ENCODE assay signal across 20 mouse cellular contexts in the genomic region with DNA sequence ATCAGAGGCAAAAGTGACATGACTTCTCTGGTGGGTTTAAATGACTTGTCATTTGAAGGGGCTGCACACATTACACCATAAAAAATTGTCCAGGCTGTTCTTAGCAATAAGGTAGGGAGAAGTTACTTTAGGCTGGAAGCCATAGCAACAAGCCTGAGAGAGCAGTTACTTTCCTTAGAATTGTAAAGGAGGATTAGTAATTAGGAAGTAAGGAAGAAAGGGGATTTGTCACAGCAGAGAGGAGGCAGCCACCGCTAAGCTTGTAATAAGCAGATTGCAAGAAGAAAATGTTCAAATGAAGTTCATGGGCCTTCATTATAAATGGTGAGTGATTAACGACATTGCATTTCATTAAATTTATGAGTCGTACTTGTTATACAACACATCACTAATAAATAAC.
DNase-seq lines count a peak whose midpoint lies in the region; ATAC-seq and TF ChIP-seq lines count a peak whose summit lies in the region.
"Had no signal": no experiment of that assay in that cellular context is flagged by ENCODE, and none has a peak within 500 bp of the region (broad histone marks: within the 10 kb centered on the region; RNA-seq: fewer than 3 reads in every experiment).

No protein-coding gene starts in this region.

- no peak overlapping the region for H3K27ac ChIP-seq in forebrain, postnatal 0 days (ENCODE audit: low read depth, low read length)
- no peak overlapping the region for H3K27ac ChIP-seq in forebrain, embryonic 10.5 days
- H3K27ac ChIP-seq in midbrain, embryonic 14.5 days (replicated peaks; ENCODE audit: low read depth, low read length), result no peak overlapping the region
- H3K27ac ChIP-seq: embryonic facial prominence, embryonic 12.5 days; forebrain, embryonic 15.5 days; heart, embryonic 13.5 days; hindbrain, embryonic 12.5 days; intestine, embryonic 15.5 days had no signal

- intact Hi-C loops in heart, postnatal 10 days (cut with DNase I), result no loop called here

- H3K4me2 ChIP-seq in forebrain, postnatal 0 days (ENCODE audit: low read depth), result no peak overlapping the region
- no peak overlapping the region for H3K4me2 ChIP-seq in midbrain, embryonic 14.5 days (ENCODE audit: low read length)
- H3K4me2 ChIP-seq: embryonic facial prominence, embryonic 12.5 days; forebrain, embryonic 15.5 days; heart, embryonic 13.5 days; hindbrain, embryonic 12.5 days; intestine, embryonic 15.5 days had no signal

- no peaks in the 10 kb centered on the region for H3K36me3 ChIP-seq in forebrain, postnatal 0 days (ENCODE audit: insufficient read depth)
- H3K36me3 ChIP-seq in forebrain, embryonic 10.5 days (replicated peaks), result no peaks in the 10 kb centered on the region
- H3K36me3 ChIP-seq in midbrain, embryonic 14.5 days (ENCODE audit: control insufficient read depth, insufficient read depth, low read length), result no peaks in the 10 kb centered on the region
- H3K36me3 ChIP-seq: embryonic facial prominence, embryonic 12.5 days; forebrain, embryonic 15.5 days; heart, embryonic 13.5 days; hindbrain, embryonic 12.5 days; intestine, embryonic 15.5 days had no signal

- 12% methylated on average over 3 of the region's 3 CpGs for WGBS in forebrain, postnatal 0 days
- 16% methylated on average over 3 of the region's 3 CpGs for WGBS in forebrain, embryonic 10.5 days
- 16% methylated on average over 3 of the region's 3 CpGs for WGBS in midbrain, embryonic 14.5 days

- no peak overlapping the region for H3K4me3 ChIP-seq in forebrain, postnatal 0 days (ENCODE audit: low read depth, low read length)
- no peak overlapping the region for H3K4me3 ChIP-seq in forebrain, embryonic 10.5 days
- H3K4me3 ChIP-seq in midbrain, embryonic 14.5 days (replicated peaks; ENCODE audit: low read depth, low read length), result no peak overlapping the region
- H3K4me3 ChIP-seq: embryonic facial prominence, embryonic 12.5 days; forebrain, embryonic 15.5 days; heart, embryonic 13.5 days; hindbrain, embryonic 12.5 days; intestine, embryonic 15.5 days had no signal

- ATAC-seq in forebrain, postnatal 0 days, result peak; percentile 20; the same call in 1 of the 2 replicates
- ATAC-seq in midbrain, embryonic 14.5 days (ENCODE audit: low FRiP score, low TSS enrichment), result no peak
- ATAC-seq: activated CD4-positive, CD25-positive, alpha-beta regulatory T cell, adult 4 months; forebrain, embryonic 15.5 days; Patski had no signal

- no peak for TF ChIP-seq POLR2A in brain, embryonic 14.5 days (IDR thresholded peaks at IDR 0.05; ENCODE audit: borderline replicate concordance, extremely low read depth, insufficient read depth, insufficient read length, poor library complexity, severe bottlenecking)

- no peak for DNase-seq in forebrain, postnatal 0 days
- DNase-seq in forebrain, embryonic 10.5 days (ENCODE audit: extremely low spot score, low spot score), result no peak
- peak; percentile 57 for DNase-seq in brain, embryonic 14.5 days (ENCODE audit: low read depth)
- DNase-seq in midbrain, embryonic 14.5 days, result peak; percentile 43
- peak; percentile 17 for DNase-seq in telencephalon, adult 2 months (ENCODE audit: low read depth, low spot score)
- no peak for DNase-seq in heart, adult 18-20 months
- no peak for DNase-seq in heart, postnatal 10 days
- DNase-seq: adrenal gland, postnatal 14 days; cerebellum, adult 11 months; cerebellum, adult 8-10 months; gastrocnemius, postnatal 14 days; heart, postnatal 4 days had no signal

- no peak for TF ChIP-seq CTCF in forebrain, postnatal 0 days (IDR thresholded peaks at IDR 0.05; ENCODE audit: low read depth)
- TF ChIP-seq CTCF in brain, embryonic 14.5 days (IDR thresholded peaks at IDR 0.05; ENCODE audit: borderline replicate concordance, extremely low read depth, insufficient read depth, insufficient read length), result no peak

- H3K4me1 ChIP-seq in forebrain, postnatal 0 days (ENCODE audit: insufficient read depth), result no peaks in the 10 kb centered on the region
- H3K4me1 ChIP-seq in forebrain, embryonic 10.5 days, result peaks cover 14% of the 10 kb centered on the region
- H3K4me1 ChIP-seq in midbrain, embryonic 14.5 days (ENCODE audit: control insufficient read depth, insufficient read depth, low read length), result 0 out of 2 replicates have a peak, but pooled peaks cover 6% of the 10 kb centered on the region
- H3K4me1 ChIP-seq: embryonic facial prominence, embryonic 12.5 days; heart, embryonic 13.5 days; hindbrain, embryonic 12.5 days; intestine, embryonic 15.5 days had no signal

- H3K9ac ChIP-seq in forebrain, postnatal 0 days, result no peak overlapping the region
- no peak overlapping the region for H3K9ac ChIP-seq in midbrain, embryonic 14.5 days (replicated peaks; ENCODE audit: low read length)
- H3K9ac ChIP-seq: embryonic facial prominence, embryonic 12.5 days; forebrain, embryonic 15.5 days; heart, embryonic 13.5 days; hindbrain, embryonic 12.5 days; intestine, embryonic 15.5 days had no signal

- no peaks in the 10 kb centered on the region for H3K27me3 ChIP-seq in forebrain, postnatal 0 days (ENCODE audit: insufficient read depth, low read length)
- peaks cover 3% of the 10 kb centered on the region; the same call in 1 of the 2 replicates for H3K27me3 ChIP-seq in forebrain, embryonic 10.5 days (ENCODE audit: poor library complexity, severe bottlenecking)
- 0 out of 2 replicates have a peak, but pooled peaks cover 2% of the 10 kb centered on the region for H3K27me3 ChIP-seq in midbrain, embryonic 14.5 days (ENCODE audit: control insufficient read depth, insufficient read depth, low read length)
- H3K27me3 ChIP-seq: CH12.LX; embryonic facial prominence, embryonic 12.5 days; forebrain, embryonic 15.5 days; heart, embryonic 13.5 days; hindbrain, embryonic 12.5 days; intestine, embryonic 15.5 days; Patski had no signal

- no peaks in the 10 kb centered on the region for H3K9me3 ChIP-seq in forebrain, postnatal 0 days (ENCODE audit: low read length)
- H3K9me3 ChIP-seq in forebrain, embryonic 10.5 days, result no peaks in the 10 kb centered on the region
- no peaks in the 10 kb centered on the region for H3K9me3 ChIP-seq in midbrain, embryonic 14.5 days (ENCODE audit: control insufficient read depth, low read length)
- H3K9me3 ChIP-seq: embryonic facial prominence, embryonic 12.5 days; forebrain, embryonic 15.5 days; heart, embryonic 13.5 days; hindbrain, embryonic 12.5 days; intestine, embryonic 15.5 days had no signal

Comparison
In these comparisons a context has a peak if more than half of its experiments do, and no peak if none do; other contexts are left out.
1. DNase-seq: peak in brain, embryonic 14.5 days (single experiment), midbrain, embryonic 14.5 days (single experiment) and telencephalon, adult 2 months (single experiment); none in forebrain, postnatal 0 days (single experiment), forebrain, embryonic 10.5 days (single experiment), heart, adult 18-20 months (0 of 2) and heart, postnatal 10 days (0 of 2).